Mouse (Mus musculus) layer of hippocampus, postnatal 14 days (tissue): Measurements from ENCODE around the gene Rab11fip3. TPM values are rescaled to one million over a fixed set of nuclear protein-coding genes. Genes with fewer than 3 reads are reported as not detected.

Experiments
- DNase-seq, 2 experiments: peaks; one replicate each; pipeline ENCODE4 v3.0.0; 2021 to 2022; ENCODE audit warnings: low spot score in 2 of 2, mixed read lengths in 1 of 2
- total RNA-seq, 2 experiments: library from RNA; stranded (reverse); gene quantifications; 2 replicates each; pipeline ENCODE4 v1.2.3; 2021

The Rab11fip3 gene
- total RNA-seq, 2 experiments from 2014 or later = 82.3 to 85.1 TPM

GRCm38 (mm10) chr17:25943221-25943620 lies 126.1 kb downstream of the Rab11fip3 start:
- DNase-seq = no peak

- DNase-seq = no peak
Measured at GRCm38 (mm10) chr17:25942597-25943151, 126.7 kb downstream of the Rab11fip3 start.

DNA sequence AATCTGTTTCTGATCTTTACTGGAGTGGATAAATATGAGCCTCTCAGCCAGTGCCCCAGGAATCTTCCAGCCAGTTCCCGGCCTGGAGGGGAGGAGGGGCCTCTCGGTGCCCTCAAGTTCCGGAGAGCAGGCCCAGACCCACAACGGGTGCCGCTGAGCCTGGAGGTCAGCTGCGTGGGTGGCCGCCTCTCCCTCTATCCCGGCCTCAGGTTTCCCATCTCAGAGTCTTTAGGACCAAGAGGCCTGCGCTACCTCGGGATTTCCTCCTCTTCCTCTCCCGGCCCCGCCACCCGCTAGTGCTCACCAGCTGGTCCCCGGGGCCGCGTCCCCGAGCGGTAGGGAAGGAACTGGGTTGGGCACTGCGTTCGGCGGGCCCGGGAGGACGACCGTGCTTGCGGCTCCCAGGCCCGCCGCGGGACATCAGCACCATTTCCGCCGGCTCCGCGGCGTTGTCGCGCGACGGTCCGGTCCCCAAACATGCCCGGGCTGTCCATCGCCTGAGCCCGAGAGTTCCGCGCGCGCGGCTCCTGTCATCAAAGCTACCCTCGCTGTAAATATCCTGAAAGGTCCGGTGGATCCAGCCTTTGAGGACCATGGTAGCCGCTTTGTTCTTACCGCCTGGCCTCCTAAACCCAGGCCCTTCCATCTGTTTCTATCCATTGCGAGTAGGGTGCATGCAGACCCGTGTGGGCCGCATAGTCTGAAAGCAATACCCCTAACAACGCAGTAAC lies 127.7 kb downstream of the Rab11fip3 start:
- DNase-seq = peak; percentile 75

Other genes starting within 250 kb of the Rab11fip3 start
- 10 to 100 TPM; 21.7 to 23.4 TPM for gene Wdr24, start 245.9 kb downstream of the Rab11fip3 start, total RNA-seq
- 10 to 100 TPM; 64.3 to 65.0 TPM for gene Jmjd8, start 240.7 kb downstream of the Rab11fip3 start, total RNA-seq
- gene Stub1, start 236.2 kb downstream of the Rab11fip3 start, total RNA-seq = 100 to 1,000 TPM; 155 to 157 TPM
- 10 to 100 TPM; 84.4 to 97.5 TPM for gene Rhbdl1, start 232.3 kb downstream of the Rab11fip3 start, total RNA-seq
- 10 to 100 TPM; 26.7 to 31.1 TPM for gene Gm20683, start 227.8 kb downstream of the Rab11fip3 start, total RNA-seq
- 10 to 100 TPM; 95.6 to 97.8 TPM for gene Rhot2, start 224.7 kb downstream of the Rab11fip3 start, total RNA-seq
- gene Wdr90, start 208.1 kb downstream of the Rab11fip3 start, total RNA-seq = 10 to 100 TPM; 24.0 to 25.8 TPM
- gene Mcrip2, start 200.8 kb downstream of the Rab11fip3 start, total RNA-seq = 10 to 100 TPM; 29.2 to 39.0 TPM
- 10 to 100 TPM; 39.3 to 44.7 TPM for gene Mettl26, start 194.5 kb downstream of the Rab11fip3 start, total RNA-seq
- 1 to 10 TPM; 1.8 to 2.3 TPM for gene Wfikkn1, start 188.7 kb downstream of the Rab11fip3 start, total RNA-seq
- 10 to 100 TPM; 48.6 to 52.2 TPM for gene Rab40c, start 149.8 kb downstream of the Rab11fip3 start, total RNA-seq
- gene Pigq, start 124.6 kb downstream of the Rab11fip3 start, total RNA-seq = 100 to 1,000 TPM; 160 to 168 TPM
- gene Nhlrc4, start 124.6 kb downstream of the Rab11fip3 start, total RNA-seq = not detected
- under 1 TPM in 1 of 2 experiments, not detected in 1; 0.14 TPM for gene A930017K11Rik, start 117.0 kb downstream of the Rab11fip3 start, total RNA-seq
- gene Capn15, start 83.8 kb downstream of the Rab11fip3 start, total RNA-seq = 10 to 100 TPM; 44.4 to 46.2 TPM
- gene Decr2, start 20.8 kb upstream of the Rab11fip3 start, total RNA-seq = 10 to 100 TPM; 23.6 to 24.2 TPM
- gene Nme4, start 26.0 kb upstream of the Rab11fip3 start, total RNA-seq = 1 to 10 TPM; 2.4 to 4.2 TPM
- 10 to 100 TPM; 11.0 to 11.3 TPM for gene Tmem8, start 43.7 kb upstream of the Rab11fip3 start, total RNA-seq
- 10 to 100 TPM; 70.6 to 71.1 TPM for gene Mrpl28, start 53.9 kb upstream of the Rab11fip3 start, total RNA-seq
- 10 to 100 TPM; 22.2 to 23.3 TPM for gene Axin1, start 69.1 kb upstream of the Rab11fip3 start, total RNA-seq
- gene Pdia2, start 129.5 kb upstream of the Rab11fip3 start, total RNA-seq = under 1 TPM in 1 of 2 experiments, not detected in 1; 0.18 TPM
- gene Rgs11, start 133.4 kb upstream of the Rab11fip3 start, total RNA-seq = 10 to 100 TPM; 56.1 to 69.6 TPM
- gene Arhgdig, start 138.2 kb upstream of the Rab11fip3 start, total RNA-seq = 100 to 1,000 TPM; 147 to 158 TPM
- gene Fam234a, start 174.7 kb upstream of the Rab11fip3 start, total RNA-seq = 10 to 100 TPM; 24.8 to 31.5 TPM
- gene Luc7l, start 183.3 kb upstream of the Rab11fip3 start, total RNA-seq = 10 to 100 TPM; 84.5 to 90.3 TPM